Mouse (Mus musculus): ENCODE data around the gene Ahcy. TPM values are rescaled to one million over a fixed set of nuclear protein-coding genes. Genes with fewer than 3 reads are reported as not detected.

Ahcy gene
- total and polyA plus RNA-seq, 3 experiments, result 364 to 529 (median 514) TPM

DNA sequence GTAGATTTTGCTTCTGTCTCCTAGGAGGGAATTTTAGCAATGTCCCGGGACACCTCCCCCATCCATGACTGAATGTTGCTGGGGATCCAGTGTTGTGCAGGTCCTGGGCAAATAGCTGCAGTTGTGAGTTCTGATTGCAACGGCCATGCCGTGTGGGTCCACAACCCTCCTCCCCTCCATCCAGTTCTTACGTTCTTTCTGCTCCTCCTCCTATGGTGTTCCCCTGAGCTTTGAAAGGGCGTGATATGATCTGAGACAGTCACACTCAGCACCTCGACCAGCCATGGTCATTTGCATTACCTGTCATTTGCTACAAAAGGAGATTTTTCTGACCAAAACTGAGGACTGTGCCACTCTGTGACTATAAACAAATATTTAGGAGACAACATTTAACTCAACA is 1.4 kb upstream of the Ahcy start:
- in situ Hi-C loops (cut with MboI; ENCODE audit: low pct_ligation_motif_present, low pct_unique_long_range_greater_than_20kb, low sequenced_read_pairs), result loop anchor here (25.0 kb wide), 1 partner anchor 312 kb away; the partner anchor contains the start of gene Trp53inp2
- H3K4me1 ChIP-seq (ENCODE audit: control insufficient read depth in 1 of 2, insufficient read depth in 2 of 2), result peaks cover 4 to 33% of the 10 kb centered on the region in 2 experiments; a peak in 3 of 4 replicates

DNA sequence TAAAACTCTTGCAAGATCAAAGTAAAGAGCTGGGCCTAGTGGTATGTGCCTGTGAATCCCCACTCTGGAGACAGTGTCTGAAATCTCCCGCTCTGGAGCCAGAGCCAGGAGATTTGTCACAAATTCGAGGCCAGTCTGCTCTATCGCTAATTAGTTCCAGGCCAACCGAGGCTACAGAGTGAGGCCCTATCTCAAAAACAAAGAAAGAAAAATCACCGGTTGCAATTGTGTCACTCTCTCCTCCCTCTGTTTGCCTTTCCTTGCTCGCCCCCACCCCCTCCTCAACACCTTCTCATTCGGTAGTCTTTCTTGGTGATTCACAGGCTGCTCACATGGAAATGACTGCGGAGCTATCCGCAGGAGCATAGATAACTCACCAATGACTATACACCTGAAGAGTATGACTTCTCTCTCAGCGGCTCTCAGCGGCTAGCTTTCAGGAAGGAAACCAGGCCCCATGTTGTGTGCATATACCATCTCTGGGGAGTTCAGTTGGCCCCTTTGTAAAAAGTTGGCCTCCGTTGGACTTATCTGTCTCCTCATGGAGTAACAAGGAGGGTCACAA is 551 bp upstream of the Ahcy start:
- TF ChIP-seq EP300 (IDR thresholded peaks at IDR 0.05; ENCODE audit: low read length) (no peak), NELFE (IDR thresholded peaks at IDR 0.05; ENCODE audit: low read depth, low read length) (no peak), TCF12 (IDR thresholded peaks at IDR 0.05; ENCODE audit: low read depth, low read length) (peak; percentile 6; the same call in 1 of the 2 replicates), UBTF (IDR thresholded peaks at IDR 0.05; ENCODE audit: low read depth, low read length) (no peak), POLR2AphosphoS2 (IDR thresholded peaks at IDR 0.05; ENCODE audit: low read depth, low read length) (no peak), ELF1 (IDR thresholded peaks at IDR 0.05; ENCODE audit: low read depth, low read length) (0 out of 2 replicates have a peak, but pooled peaks have one; percentile 3), SIN3A (IDR thresholded peaks at IDR 0.05; ENCODE audit: low read length) (peak; percentile 58), KAT2A (IDR thresholded peaks at IDR 0.05; ENCODE audit: insufficient replicate concordance, low read length) (0 out of 2 replicates have a peak, but pooled peaks have one; percentile 11), RAD21 (IDR thresholded peaks at IDR 0.05; ENCODE audit: low read depth, low read length) (no peak)
- dilution Hi-C loops (cut with MboI; ENCODE audit: extremely low pct_ligation_motif_present, extremely low pct_unique_long_range_greater_than_20kb, low sequenced_read_pairs), result no loop called here
- peak overlapping the region; percentile 69 for H3K4me2 ChIP-seq (ENCODE audit: insufficient read depth, low read depth, poor library complexity, severe bottlenecking)
- H3K36me3 ChIP-seq (replicated peaks in 1 of 2; ENCODE audit: control insufficient read depth in 1 of 2, insufficient read depth in 1 of 2, low read length in 1 of 2), result peaks cover 0 to 9% of the 10 kb centered on the region in 2 experiments
- peaks cover 41% of the 10 kb centered on the region for H3K79me2 ChIP-seq (replicated peaks; ENCODE audit: control insufficient read depth, extremely low read depth, insufficient read depth, poor library complexity, severe bottlenecking)
- H3K9me3 ChIP-seq (replicated peaks; ENCODE audit: low read length), result no peaks in the 10 kb centered on the region
- H3K27me3 ChIP-seq (replicated peaks), result no peaks in the 10 kb centered on the region
- peak; percentile 45 for DNase-seq (ENCODE audit: extremely low read depth)
- in situ Hi-C loops (cut with MboI; ENCODE audit: low pct_ligation_motif_present, low pct_unique_long_range_greater_than_20kb, low sequenced_read_pairs), result loop anchor here (25.0 kb wide), 1 partner anchor 312 kb away; the partner anchor contains the start of gene Trp53inp2
- H3K4me3 ChIP-seq (replicated peaks in 1 of 3; ENCODE audit: low read depth in 2 of 3, low read length in 2 of 3, poor library complexity in 1 of 3), result peak overlapping the region; percentile 21 to 83 (median 48)
- H3K9ac ChIP-seq (ENCODE audit: insufficient read depth, low read depth), result peak overlapping the region; percentile 70
- peaks cover 9 to 39% of the 10 kb centered on the region in 2 experiments; a peak in 3 of 4 replicates for H3K4me1 ChIP-seq (ENCODE audit: control insufficient read depth in 1 of 2, insufficient read depth in 2 of 2)
- H3K27ac ChIP-seq (ENCODE audit: insufficient read depth, low read depth), result peak overlapping the region; percentile 86

More for the DNA sequence above, 1.4 kb upstream of the Ahcy start:
- peaks cover 33% of the 10 kb centered on the region for H3K79me2 ChIP-seq (replicated peaks; ENCODE audit: control insufficient read depth, extremely low read depth, insufficient read depth, poor library complexity, severe bottlenecking)
- TF ChIP-seq MEF2A (IDR thresholded peaks at IDR 0.05; ENCODE audit: borderline replicate concordance, low read depth, low read length) (no peak), IRF4 (IDR thresholded peaks at IDR 0.05; ENCODE audit: low read depth, low read length) (0 out of 2 replicates have a peak, but pooled peaks have one; percentile 10), POLR2A (IDR thresholded peaks at IDR 0.05; ENCODE audit: low read depth, low read length) (peak; percentile 59), TCF12 (IDR thresholded peaks at IDR 0.05; ENCODE audit: low read depth, low read length) (0 out of 2 replicates have a peak, but pooled peaks have one; percentile 3), TBP (conservative IDR thresholded peaks at IDR 0.05; ENCODE audit: low read depth, low read length) (0 out of 2 replicates have a peak, but pooled peaks have one; percentile 27), MXI1 (IDR thresholded peaks at IDR 0.05; ENCODE audit: low read depth, low read length) (0 out of 2 replicates have a peak, but pooled peaks have one; percentile 23), CHD2 (IDR thresholded peaks at IDR 0.05; ENCODE audit: low read length) (no peak), HCFC1 (IDR thresholded peaks at IDR 0.05; ENCODE audit: low read depth, low read length) (no peak)
- peak overlapping the region in 2 of 3 experiments; percentile 48 to 83 for H3K4me3 ChIP-seq (replicated peaks in 1 of 3; ENCODE audit: low read depth in 2 of 3, low read length in 2 of 3, poor library complexity in 1 of 3)
- dilution Hi-C loops (cut with MboI; ENCODE audit: extremely low pct_ligation_motif_present, extremely low pct_unique_long_range_greater_than_20kb, low sequenced_read_pairs), result no loop called here
- peak overlapping the region; percentile 86 for H3K27ac ChIP-seq (ENCODE audit: insufficient read depth, low read depth)
- peaks cover 0 to 4% of the 10 kb centered on the region in 2 experiments for H3K36me3 ChIP-seq (replicated peaks in 1 of 2; ENCODE audit: control insufficient read depth in 1 of 2, insufficient read depth in 1 of 2, low read length in 1 of 2)
- H3K9me3 ChIP-seq (replicated peaks; ENCODE audit: low read length), result no peaks in the 10 kb centered on the region
- no peaks in the 10 kb centered on the region for H3K27me3 ChIP-seq (replicated peaks)
- peak overlapping the region; percentile 69 for H3K4me2 ChIP-seq (ENCODE audit: insufficient read depth, low read depth, poor library complexity, severe bottlenecking)
- peak; percentile 55 for DNase-seq (ENCODE audit: extremely low read depth)
- peak overlapping the region; percentile 70 for H3K9ac ChIP-seq (ENCODE audit: insufficient read depth, low read depth)

Data from CH12.LX (cell line).